Mouse (Mus musculus) stomach, embryonic 16.5 days (tissue): ENCODE data around the gene Gtf2i. TPM values are rescaled to one million over a fixed set of nuclear protein-coding genes. Genes with fewer than 3 reads are reported as not detected.
"Not testable (repeated sequence)": the region's sequence is repeated elsewhere in the genome, so short reads cannot be mapped to it uniquely, and the experiment has no call there.

Source experiments
- ATAC-seq: fragments of 200-750 bp; cut with Nextera tagmentation; 2 replicates; pipeline ENCODE4 v1.8.0; 2017; ENCODE audit warnings: moderate number of reproducible peaks, moderate TSS enrichment; ENCODE audit not compliant: insufficient read depth, low FRiP score
- H3K27ac ChIP-seq: fragments of 300-500 bp; sonication (generic); 2 replicates; pipeline ENCODE4 v1.5.1; 2014; ENCODE audit warnings: low read length
- H3K27me3 ChIP-seq: fragments of 300-500 bp; sonication (generic); 2 replicates; pipeline ENCODE4 v1.6.1; 2014; ENCODE audit warnings: low read length, control low read depth, mixed read lengths; ENCODE audit not compliant: control insufficient read depth, insufficient read depth
- H3K36me3 ChIP-seq: fragments of 300-500 bp; sonication (generic); 2 replicates; pipeline ENCODE4 v1.6.1; 2014; ENCODE audit warnings: low read length; ENCODE audit not compliant: control insufficient read depth, insufficient read depth
- H3K4me1 ChIP-seq: fragments of 300-500 bp; sonication (generic); 2 replicates; pipeline ENCODE4 v1.6.1; 2014; ENCODE audit warnings: low read length, control low read depth, mixed read lengths; ENCODE audit not compliant: control insufficient read depth, insufficient read depth
- H3K4me2 ChIP-seq: fragments of 300-500 bp; sonication (generic); 2 replicates; pipeline ENCODE4 v1.6.1; 2014; ENCODE audit warnings: low read depth, low read length, mixed read lengths
- H3K4me3 ChIP-seq: fragments of 300-500 bp; sonication (generic); replicated peaks from 2 replicates; pipeline ENCODE4 v1.5.1; 2014; ENCODE audit warnings: mild to moderate bottlenecking, low read length
- H3K9ac ChIP-seq: fragments of 300-500 bp; sonication (generic); 2 replicates; pipeline ENCODE4 v1.6.1; 2014; ENCODE audit warnings: low read length
- H3K9me3 ChIP-seq: fragments of 300-500 bp; sonication (generic); replicated peaks from 2 replicates; pipeline ENCODE4 v1.6.1; 2016; ENCODE audit warnings: low read length, control low read depth; ENCODE audit not compliant: control insufficient read depth
- WGBS: fragments of 180-500 bp; shearing (Covaris S2); extraction: QIAGEN DNeasy Blood & Tissue Kit; methylation state at CpG from one replicate; pipeline ENCODE4 v1.1.7; 2014; 5-methylcytosine and 5-hydroxymethylcytosine counted together
- polyA plus RNA-seq: library from polyadenylated mRNA; unstranded; fragments of >200 nt; fragmentation: Nextera tagmentation; extraction: Ambion mirVana; gene quantifications from 2 replicates; pipeline ENCODE4 v1.2.1, GENCODE M21; 2015

Gtf2i gene
- polyA plus RNA-seq, 1 experiment from 2014 or later: 141 TPM

DNA sequence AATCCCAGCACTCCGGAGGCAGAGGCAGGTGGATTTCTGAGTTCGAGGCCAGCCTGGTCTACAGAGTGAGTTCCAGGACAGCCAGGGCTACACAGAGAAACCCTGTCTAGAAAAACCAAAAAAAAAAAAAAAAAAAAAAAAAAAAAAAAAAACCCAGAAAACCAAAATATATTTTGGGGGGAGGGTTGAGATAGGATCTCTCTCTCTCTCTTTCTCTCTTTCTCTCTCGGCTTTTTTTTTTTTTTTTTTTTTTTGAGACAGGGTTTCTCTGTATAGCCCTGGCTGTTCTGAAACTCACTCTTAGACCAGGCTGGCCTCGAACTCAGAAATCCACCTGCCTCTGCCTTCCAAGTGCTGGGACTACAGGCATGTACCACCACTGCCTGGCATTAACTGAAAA, 29.0 kb upstream of the Gtf2i start:
- H3K9me3 ChIP-seq, H3K27ac ChIP-seq, H3K9ac ChIP-seq, H3K4me1 ChIP-seq, H3K4me2 ChIP-seq, ATAC-seq, H3K27me3 ChIP-seq, H3K36me3 ChIP-seq, H3K4me3 ChIP-seq: not testable (repeated sequence)
- 95% methylated on average over 3 of the region's 4 CpGs for WGBS

DNA sequence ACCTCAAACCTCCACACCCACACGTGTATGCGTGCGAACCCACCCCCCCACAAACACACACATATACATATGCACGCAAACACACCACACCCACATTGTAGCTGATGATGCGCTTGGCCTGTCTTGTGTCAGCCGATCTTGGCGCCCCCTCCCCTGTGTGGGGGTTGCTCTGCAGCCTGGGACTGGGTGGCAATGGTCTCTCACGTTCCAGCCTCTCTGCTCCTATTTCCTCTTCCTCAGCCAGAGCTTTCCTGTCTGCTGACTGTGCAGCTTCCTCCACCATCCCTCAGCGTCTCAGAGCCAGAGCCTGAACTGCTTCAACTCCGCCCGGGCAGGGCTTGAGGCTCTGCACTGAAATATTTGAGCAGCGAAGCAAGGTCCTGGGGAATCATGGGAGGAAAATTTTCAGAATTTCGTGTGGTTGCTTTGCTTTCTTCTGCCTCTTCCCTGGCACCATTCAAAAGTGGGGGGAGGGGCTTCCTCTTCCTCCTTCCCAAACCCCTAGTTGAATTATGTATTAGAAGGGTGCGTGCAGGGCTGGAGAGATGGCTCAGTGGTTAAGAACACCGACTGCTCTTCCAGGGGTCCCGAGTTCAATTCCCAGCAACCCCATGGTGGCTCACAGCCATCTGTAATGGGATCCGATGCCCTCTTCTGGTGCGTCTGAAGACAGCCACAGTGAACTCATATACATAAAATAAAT, 28.1 kb upstream of the Gtf2i start:
- Histone ChIP-seq H3K9me3 (no peaks in the 10 kb centered on the region), H3K27ac (no peak overlapping the region), H3K4me3 (no peak overlapping the region), H3K27me3 (no peaks in the 10 kb centered on the region), H3K4me1 (no peaks in the 10 kb centered on the region), H3K9ac (no peak overlapping the region), H3K36me3 (no peaks in the 10 kb centered on the region), H3K4me2 (0 out of 2 replicates have a peak overlapping the region, but pooled peaks have one; percentile 2)
- 66% methylated on average over 18 of the region's 18 CpGs for WGBS
- peak; percentile 54; the same call in 1 of the 2 replicates for ATAC-seq

GRCm38 (mm10) chr5:134341721-134342120, 27.2 kb upstream of the Gtf2i start:
- Histone ChIP-seq H3K9ac (no peak overlapping the region), H3K36me3 (no peaks in the 10 kb centered on the region), H3K4me2 (no peak overlapping the region), H3K27me3 (no peaks in the 10 kb centered on the region), H3K27ac (no peak overlapping the region), H3K4me1 (no peaks in the 10 kb centered on the region), H3K9me3 (no peaks in the 10 kb centered on the region), H3K4me3 (no peak overlapping the region)
- no peak for ATAC-seq
- WGBS: 90% methylated on average over 5 of the region's 5 CpGs

DNA sequence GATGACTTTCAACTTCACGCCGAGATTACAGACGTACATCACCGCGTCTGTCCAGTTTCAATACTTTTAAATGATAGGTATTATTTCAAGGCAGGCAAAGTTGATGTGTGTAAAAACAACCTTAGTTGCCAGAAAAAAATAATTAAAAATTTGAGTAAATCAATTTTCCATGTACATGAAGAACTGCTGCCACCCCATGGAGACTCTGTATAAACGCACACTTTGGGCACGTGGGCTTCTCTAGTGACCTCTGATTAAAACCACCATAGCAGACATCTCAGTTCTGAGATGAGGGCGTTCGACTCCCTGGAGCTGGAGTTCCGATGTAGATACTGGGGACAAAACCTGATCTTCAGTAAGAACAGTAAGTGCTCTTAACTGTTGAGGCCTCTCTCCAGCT, 26.8 kb upstream of the Gtf2i start:
- Histone ChIP-seq H3K9ac (no peak overlapping the region), H3K4me1 (no peaks in the 10 kb centered on the region), H3K4me3 (no peak overlapping the region), H3K36me3 (no peaks in the 10 kb centered on the region), H3K9me3 (no peaks in the 10 kb centered on the region), H3K27me3 (no peaks in the 10 kb centered on the region), H3K4me2 (no peak overlapping the region), H3K27ac (no peak overlapping the region)
- 58% methylated on average over 10 of the region's 10 CpGs for WGBS
- no peak for ATAC-seq

DNA sequence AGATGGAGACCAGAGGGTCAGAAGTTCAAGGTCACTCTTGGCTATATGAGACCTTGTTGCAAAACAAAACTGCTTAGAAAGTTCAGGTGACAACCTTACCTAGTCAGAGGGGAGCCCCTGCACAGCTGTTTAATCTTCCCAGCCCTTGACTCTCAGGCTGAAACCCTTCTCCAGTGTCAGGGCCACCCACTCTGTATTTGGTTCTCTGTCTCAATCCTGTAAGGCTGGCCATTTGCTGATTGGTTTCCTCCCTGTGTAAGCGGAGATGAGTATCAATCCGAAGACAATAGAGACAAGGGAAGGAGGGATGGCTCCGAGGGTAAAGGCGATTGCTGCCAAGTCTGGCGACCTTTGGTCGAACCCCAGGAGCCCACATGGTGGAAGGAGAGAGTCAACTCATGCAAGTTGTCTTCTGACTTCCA, 25.6 kb upstream of the Gtf2i start:
- ATAC-seq: no peak

DNA sequence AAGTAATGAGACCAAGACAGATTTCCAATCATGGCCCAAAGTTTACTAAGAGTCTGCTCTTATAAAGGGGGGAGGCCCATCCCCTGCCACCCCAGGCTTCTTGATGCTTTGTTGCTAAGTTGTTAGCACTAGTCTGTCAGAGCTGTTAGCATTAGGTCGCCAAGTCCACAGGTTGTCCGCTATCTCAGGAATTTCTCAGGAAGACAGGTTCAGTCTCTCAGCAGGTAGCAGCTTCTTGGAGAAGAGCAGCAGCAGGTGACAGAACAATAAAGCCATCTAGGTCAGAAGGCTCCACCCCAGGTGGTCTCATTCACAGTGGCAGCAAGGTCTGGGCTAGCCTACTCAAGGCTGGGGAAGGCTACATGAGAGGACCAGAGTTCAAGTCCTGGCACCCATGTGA, 22.5 kb upstream of the Gtf2i start:
- ATAC-seq, H3K4me1 ChIP-seq, H3K4me3 ChIP-seq, H3K36me3 ChIP-seq, H3K9me3 ChIP-seq, H3K27me3 ChIP-seq, H3K4me2 ChIP-seq, H3K9ac ChIP-seq, H3K27ac ChIP-seq: not testable (repeated sequence)
- 75% methylated on average over 2 of the region's 2 CpGs for WGBS

More for the DNA sequence above, 25.6 kb upstream of the Gtf2i start:
- Histone ChIP-seq H3K4me1 (no peaks in the 10 kb centered on the region), H3K27ac (no peak overlapping the region), H3K4me3 (no peak overlapping the region), H3K27me3 (no peaks in the 10 kb centered on the region), H3K9me3 (no peaks in the 10 kb centered on the region), H3K36me3 (no peaks in the 10 kb centered on the region), H3K4me2 (no peak overlapping the region), H3K9ac (no peak overlapping the region; the same call in 1 of the 2 replicates)
- WGBS: 30% methylated on average over 6 of the region's 6 CpGs

- H3K4me3 ChIP-seq: no peak overlapping the region
- no peaks in the 10 kb centered on the region for H3K9me3 ChIP-seq
- peak overlapping the region; percentile 79 for H3K27ac ChIP-seq
- no peaks in the 10 kb centered on the region for H3K36me3 ChIP-seq
- ATAC-seq: peak; percentile 71
- H3K27me3 ChIP-seq: no peaks in the 10 kb centered on the region
- WGBS: 37% methylated on average over 8 of the region's 8 CpGs
- peak overlapping the region; percentile 24; the same call in 1 of the 2 replicates for H3K4me2 ChIP-seq
- H3K9ac ChIP-seq: no peak overlapping the region
- H3K4me1 ChIP-seq: no peaks in the 10 kb centered on the region
These were observed 18.2 kb upstream of the Gtf2i start for GRCm38 (mm10) chr5:134332743-134333142.

- H3K4me1 ChIP-seq: 0 out of 2 replicates have a peak, but pooled peaks cover 4% of the 10 kb centered on the region
- H3K4me2 ChIP-seq: no peak overlapping the region
- no peaks in the 10 kb centered on the region for H3K36me3 ChIP-seq
- no peaks in the 10 kb centered on the region for H3K9me3 ChIP-seq
- H3K4me3 ChIP-seq: no peak overlapping the region
- H3K27ac ChIP-seq: no peak overlapping the region
- 89% methylated on average over 2 of the region's 2 CpGs for WGBS
- H3K9ac ChIP-seq: no peak overlapping the region
- no peaks in the 10 kb centered on the region for H3K27me3 ChIP-seq
- peak; percentile 50; the same call in 1 of the 2 replicates for ATAC-seq
These were observed 15.5 kb upstream of the Gtf2i start for GRCm38 (mm10) chr5:134330082-134330481.

- no peaks in the 10 kb centered on the region for H3K36me3 ChIP-seq
- no peaks in the 10 kb centered on the region for H3K27me3 ChIP-seq
- no peak overlapping the region for H3K27ac ChIP-seq
- no peak for ATAC-seq
- H3K9me3 ChIP-seq: no peaks in the 10 kb centered on the region
- WGBS: 61% methylated on average over 4 of the region's 4 CpGs
- H3K9ac ChIP-seq: no peak overlapping the region
- no peak overlapping the region for H3K4me2 ChIP-seq
- H3K4me3 ChIP-seq: no peak overlapping the region
- H3K4me1 ChIP-seq: 0 out of 2 replicates have a peak, but pooled peaks cover 4% of the 10 kb centered on the region
These were observed 14.8 kb upstream of the Gtf2i start for GRCm38 (mm10) chr5:134329311-134329710.
